27 mouse cellular contexts compared by ENCODE assay signal in genomic region chr14:56544946-56545345, GRCm38 (mm10). TPM values are rescaled to one million over a fixed set of nuclear protein-coding genes. Genes with fewer than 3 reads are reported as not detected.
DNase-seq lines count a peak whose midpoint lies in the region; ATAC-seq lines count a peak whose summit lies in the region.
"Had no signal": no experiment of that assay in that cellular context is flagged by ENCODE, and none has a peak within 500 bp of the region (broad histone marks: within the 10 kb centered on the region; RNA-seq: fewer than 3 reads in every experiment).

No protein-coding gene starts in this region.

- DNase-seq in cerebellum, postnatal 14 days: peak; percentile 20 to 36
- no peak for DNase-seq in cerebellum, postnatal 4 days (ENCODE audit: low spot score in 2 of 2)
- peak; percentile 23 for DNase-seq in kidney, adult 9 months
- peak; percentile 52 for DNase-seq in kidney, postnatal 14 days
- no peak for DNase-seq in ovary, postnatal 14 days (ENCODE audit: low spot score)
- no peak for DNase-seq in heart, adult 8-10 months (ENCODE audit: low spot score)
- DNase-seq: adrenal gland, postnatal 14 days; heart, adult 2 months; heart, postnatal 10 days; liver, postnatal 0 days; lung, postnatal 36 days; right cerebral cortex, adult 18-20 months; right cerebral cortex, postnatal 4 days; thymus, adult 2 months; thymus, postnatal 36 days had no signal

- H3K4me1 ChIP-seq in kidney, embryonic 16.5 days (ENCODE audit: insufficient read depth, low read length): no peaks in the 10 kb centered on the region
- H3K4me1 ChIP-seq: heart, embryonic 13.5 days; liver, embryonic 12.5 days had no signal

- H3K4me2 ChIP-seq in kidney, embryonic 16.5 days (replicated peaks; ENCODE audit: low read depth, low read length): no peak overlapping the region
- H3K4me2 ChIP-seq: heart, embryonic 13.5 days; hindbrain, embryonic 14.5 days; limb, embryonic 13.5 days; liver, embryonic 12.5 days; midbrain, embryonic 11.5 days had no signal

- H3K36me3 ChIP-seq in kidney, embryonic 16.5 days (ENCODE audit: insufficient read depth, low read length): no peaks in the 10 kb centered on the region
- H3K36me3 ChIP-seq: limb, embryonic 13.5 days had no signal

- no peaks in the 10 kb centered on the region for H3K27me3 ChIP-seq in kidney, embryonic 16.5 days (ENCODE audit: insufficient read depth, low read length)
- H3K27me3 ChIP-seq: heart, embryonic 13.5 days; limb, embryonic 13.5 days; liver, embryonic 12.5 days had no signal

- no peak overlapping the region for H3K9ac ChIP-seq in kidney, embryonic 16.5 days (replicated peaks; ENCODE audit: low read length)
- H3K9ac ChIP-seq: heart, embryonic 13.5 days; hindbrain, embryonic 14.5 days; limb, embryonic 13.5 days; liver, embryonic 12.5 days; liver, postnatal 0 days had no signal

- no peak overlapping the region for H3K27ac ChIP-seq in kidney, embryonic 16.5 days (ENCODE audit: low read length)
- H3K27ac ChIP-seq: heart, adult 2 months; heart, embryonic 13.5 days; hindbrain, embryonic 14.5 days; layer of hippocampus, adult 2 months; left cerebral cortex, adult 2 months; limb, embryonic 13.5 days; liver, embryonic 12.5 days; stomach, postnatal 0 days had no signal

- no peak for ATAC-seq in kidney, embryonic 16.5 days (ENCODE audit: low FRiP score, low TSS enrichment)
- ATAC-seq: CD4-positive, CD25-positive, alpha-beta regulatory T cell, adult 4 months; forebrain, embryonic 16.5 days; liver, embryonic 12.5 days; liver, postnatal 0 days; midbrain, embryonic 16.5 days had no signal

- WGBS in kidney, embryonic 16.5 days: 85% methylated on average over 1 of the region's 1 CpGs

- H3K9me3 ChIP-seq in kidney, embryonic 16.5 days (ENCODE audit: low read length): no peaks in the 10 kb centered on the region
- H3K9me3 ChIP-seq: heart, embryonic 13.5 days; limb, embryonic 13.5 days; liver, embryonic 12.5 days had no signal

- no peak overlapping the region for H3K4me3 ChIP-seq in kidney, embryonic 16.5 days (ENCODE audit: low read length)
- H3K4me3 ChIP-seq: heart, adult 2 months; heart, embryonic 13.5 days; layer of hippocampus, adult 2 months; left cerebral cortex, adult 2 months; limb, embryonic 13.5 days; liver, embryonic 12.5 days had no signal

RNA-seq across cellular contexts. Expression of gene Cenpj, which starts 30.3 kb away (rescaled TPM):
- polyA plus RNA-seq in kidney, embryonic 16.5 days (2015; fragmentation: Nextera tagmentation; extraction: Ambion mirVana): 9.5 and 13.1 TPM in 2 replicates
- 1 to 10 TPM; 1.8 to 3.1 (median 2.2) TPM for total RNA-seq in heart, adult 8-10 months (2022)

RNA-seq across cellular contexts. Expression of gene Parp4, which starts 30.5 kb away (rescaled TPM):
- polyA plus RNA-seq in kidney, embryonic 16.5 days (2015; fragmentation: Nextera tagmentation; extraction: Ambion mirVana): 4.0 and 6.3 TPM in 2 replicates
- total RNA-seq in heart, adult 8-10 months (2022): 10 to 100 TPM; 34.2 to 37.0 (median 36.1) TPM

Comparison
In these comparisons a context has a peak if more than half of its experiments do, and no peak if none do; other contexts are left out.
1. DNase-seq: peak in cerebellum, postnatal 14 days (2 of 2), kidney, adult 9 months (single experiment) and kidney, postnatal 14 days (single experiment); none in cerebellum, postnatal 4 days (0 of 2), ovary, postnatal 14 days (single experiment) and heart, adult 8-10 months (single experiment).